Mouse (Mus musculus): ENCODE measurements at regions not wholly inside any gene's neighbourhood (a gene's known extent, or its start where the extent isn't known, plus 50 kb on each side); places are given as distances from the start of the nearest gene placed in this dataset.

- intact Hi-C loops (cut with DNase I): no loop called here
- DNase-seq: no peak
- Histone ChIP-seq H3K27ac (no peak overlapping the region), H3K4me3 (no peak overlapping the region)
- TF ChIP-seq CTCF (IDR thresholded peaks at IDR 0.05): no peak
These were observed 335.3 kb upstream of the Jarid2 start for GRCm38 (mm10) chr13:44394016-44394415.

GRCm38 (mm10) chr13:44398613-44399369, 330.5 kb upstream of the Jarid2 start:
- Histone ChIP-seq H3K4me3 (no peak overlapping the region), H3K27ac (no peak overlapping the region)
- intact Hi-C loops (cut with DNase I): no loop called here
- no peak for TF ChIP-seq CTCF (IDR thresholded peaks at IDR 0.05)
- no peak for DNase-seq

GRCm38 (mm10) chr13:44399370-44399685, 329.9 kb upstream of the Jarid2 start:
- no peak overlapping the region for H3K4me3 ChIP-seq
- no peak overlapping the region for H3K27ac ChIP-seq
- TF ChIP-seq CTCF (IDR thresholded peaks at IDR 0.05): no peak
- DNase-seq: no peak
- intact Hi-C loops (cut with DNase I): no loop called here

GRCm38 (mm10) chr13:44399831-44400321, 329.4 kb upstream of the Jarid2 start:
- intact Hi-C loops (cut with DNase I): no loop called here
- no peak overlapping the region for H3K27ac ChIP-seq
- no peak overlapping the region for H3K4me3 ChIP-seq
- TF ChIP-seq CTCF (IDR thresholded peaks at IDR 0.05): no peak
- DNase-seq: no peak

GRCm38 (mm10) chr13:44404010-44404575, 325.2 kb upstream of the Jarid2 start:
- Histone ChIP-seq H3K27ac (no peak overlapping the region), H3K4me3 (no peak overlapping the region)
- intact Hi-C loops (cut with DNase I): no loop called here
- no peak for TF ChIP-seq CTCF (IDR thresholded peaks at IDR 0.05)
- no peak for DNase-seq

GRCm38 (mm10) chr13:44407307-44407706, 322.0 kb upstream of the Jarid2 start:
- H3K27ac ChIP-seq: peak overlapping the region; percentile 92; the same call in 1 of the 2 replicates
- intact Hi-C loops (cut with DNase I): loop anchor here (5.0 kb wide), 2 partner anchors 100 to 180 kb away; no protein-coding TSS in a partner anchor
- H3K4me3 ChIP-seq: no peak overlapping the region
- DNase-seq: no peak
- TF ChIP-seq CTCF (IDR thresholded peaks at IDR 0.05): no peak

- Histone ChIP-seq H3K27ac (peak overlapping the region; percentile 92), H3K4me3 (no peak overlapping the region)
- TF ChIP-seq CTCF (IDR thresholded peaks at IDR 0.05): no peak
- DNase-seq: no peak
- intact Hi-C loops (cut with DNase I): loop anchor here (2.0 to 5.0 kb wide), 3 partner anchors 101 to 324 kb away; no protein-coding TSS in a partner anchor
These were observed 320.7 kb upstream of the Jarid2 start for GRCm38 (mm10) chr13:44408619-44408959.

- H3K27ac ChIP-seq: peak overlapping the region; percentile 92
- H3K4me3 ChIP-seq: peak overlapping the region; percentile 11
- TF ChIP-seq CTCF (IDR thresholded peaks at IDR 0.05): no peak
- DNase-seq: peak; percentile 86
- intact Hi-C loops (cut with DNase I): loop anchor here (2.0 to 5.0 kb wide), 3 partner anchors 102 to 324 kb away; no protein-coding TSS in a partner anchor
These were observed 320.1 kb upstream of the Jarid2 start for GRCm38 (mm10) chr13:44408960-44409719.

GRCm38 (mm10) chr13:44409720-44410047, 319.6 kb upstream of the Jarid2 start:
- TF ChIP-seq CTCF (IDR thresholded peaks at IDR 0.05): no peak
- Histone ChIP-seq H3K4me3 (peak overlapping the region; percentile 9; the same call in 1 of the 2 replicates), H3K27ac (peak overlapping the region; percentile 92)
- no peak for DNase-seq
- intact Hi-C loops (cut with DNase I): loop anchor here (2.0 to 5.0 kb wide), 5 partner anchors 102 to 547 kb away; no protein-coding TSS in a partner anchor

- no peak for DNase-seq
- intact Hi-C loops (cut with DNase I): loop anchor here (5.0 kb wide), 2 partner anchors 130 to 550 kb away; no protein-coding TSS in a partner anchor
- Histone ChIP-seq H3K27ac (0 out of 2 replicates have a peak overlapping the region, but pooled peaks have one; percentile 4), H3K4me3 (no peak overlapping the region)
- no peak for TF ChIP-seq CTCF (IDR thresholded peaks at IDR 0.05)
These were observed 317.3 kb upstream of the Jarid2 start for GRCm38 (mm10) chr13:44411781-44412496.

GRCm38 (mm10) chr13:44413305-44413704, 316.0 kb upstream of the Jarid2 start:
- H3K27ac ChIP-seq: no peak overlapping the region; the same call in 1 of the 2 replicates
- intact Hi-C loops (cut with DNase I): loop anchor here (5.0 kb wide), 2 partner anchors 129 to 551 kb away; no protein-coding TSS in a partner anchor
- no peak for DNase-seq
- TF ChIP-seq CTCF (IDR thresholded peaks at IDR 0.05): no peak
- no peak overlapping the region for H3K4me3 ChIP-seq

- intact Hi-C loops (cut with DNase I): no loop called here
- H3K27ac ChIP-seq: peak overlapping the region; percentile 74
- peak; percentile 40 for DNase-seq
These were observed 313.3 kb upstream of the Jarid2 start for GRCm38 (mm10) chr13:44415971-44416370.

More at GRCm38 (mm10) chr13:44415971-44416370, 313.3 kb upstream of the Jarid2 start:
- TF ChIP-seq CTCF (IDR thresholded peaks at IDR 0.05): no peak
- no peak overlapping the region for H3K4me3 ChIP-seq
